Mouse (Mus musculus) heart, postnatal 25 days (tissue): ENCODE measurements around the gene Wdfy2. TPM values are rescaled to one million over a fixed set of nuclear protein-coding genes. Genes with fewer than 3 reads are reported as not detected.

Source experiments
- DNase-seq: peaks from one replicate; pipeline ENCODE4 v3.0.0; 2022; ENCODE audit warnings: low spot score
- intact Hi-C: fragments of 180-260 bp; cut with DNase I; formaldehyde crosslinking; loops from one replicate; pipeline ENCODE4 v1.15.1; 2025
- total RNA-seq, 2 experiments: library from RNA; stranded (reverse); gene quantifications; 2 replicates each; pipeline ENCODE4 v1.2.3; 2021

Wdfy2 gene
- total RNA-seq, 2 experiments from 2014 or later: 6.8 to 7.7 TPM

DNA sequence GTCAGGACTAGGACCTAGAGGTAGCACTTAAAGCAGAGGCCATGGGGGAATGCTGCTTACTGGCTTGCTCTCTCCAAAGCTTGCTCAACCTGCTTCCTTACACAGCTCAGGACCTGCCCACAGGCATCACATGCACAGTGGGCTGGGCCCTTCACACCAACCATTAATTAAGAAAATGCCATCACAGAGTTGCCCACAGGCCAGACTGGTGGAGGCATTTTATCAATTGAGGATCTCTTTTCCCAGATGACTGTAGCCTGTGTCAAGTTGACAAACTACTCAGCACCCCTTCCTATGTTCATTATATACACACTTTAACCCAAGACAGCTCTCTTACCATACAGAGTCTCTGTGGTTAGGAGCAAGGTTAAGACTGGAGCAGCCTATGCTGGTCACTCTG is 4.2 kb downstream of the Wdfy2 start:
- DNase-seq: no peak
- intact Hi-C loops: no loop called here

DNA sequence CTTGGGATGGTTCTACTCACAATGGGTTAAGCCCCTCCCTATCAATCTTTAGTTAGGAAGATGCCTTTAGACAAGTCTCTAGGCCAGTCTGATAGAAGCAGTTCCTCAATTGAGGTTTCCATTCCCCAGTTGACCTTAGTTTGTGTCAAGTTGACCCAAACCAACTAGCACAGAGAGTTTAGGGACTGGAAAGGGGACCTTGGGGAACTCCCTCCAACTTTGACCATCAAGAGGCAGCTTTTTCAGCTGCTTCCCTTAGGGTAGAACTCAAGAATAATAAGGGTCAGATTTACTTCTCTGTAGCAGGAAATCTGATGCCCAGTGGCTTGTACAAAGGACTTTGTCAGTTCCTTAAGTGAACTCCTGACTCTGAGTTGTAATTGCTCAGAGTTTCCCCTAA is 5.0 kb downstream of the Wdfy2 start:
- intact Hi-C loops: no loop called here
- DNase-seq: no peak

DNA sequence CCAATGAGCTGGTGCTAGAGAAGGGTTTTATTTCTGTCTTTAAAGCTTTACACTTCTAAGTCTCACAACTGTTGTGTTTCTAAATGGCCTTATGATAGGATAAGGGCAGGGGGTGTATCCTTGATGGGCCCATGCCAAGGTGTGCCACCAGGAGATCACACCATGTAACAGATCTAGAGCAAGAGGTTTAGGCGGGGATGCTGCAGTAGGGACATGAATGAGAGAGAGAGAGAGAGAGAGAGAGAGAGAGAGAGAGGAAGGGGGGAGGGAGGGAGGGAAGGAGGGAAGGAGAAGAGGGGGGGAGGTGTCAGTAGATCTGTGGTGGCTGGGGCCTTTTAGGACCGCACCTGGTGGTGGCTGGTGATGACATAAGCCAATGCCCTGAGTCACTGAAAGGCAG is 5.5 kb downstream of the Wdfy2 start:
- intact Hi-C loops: no loop called here
- no peak for DNase-seq

DNA sequence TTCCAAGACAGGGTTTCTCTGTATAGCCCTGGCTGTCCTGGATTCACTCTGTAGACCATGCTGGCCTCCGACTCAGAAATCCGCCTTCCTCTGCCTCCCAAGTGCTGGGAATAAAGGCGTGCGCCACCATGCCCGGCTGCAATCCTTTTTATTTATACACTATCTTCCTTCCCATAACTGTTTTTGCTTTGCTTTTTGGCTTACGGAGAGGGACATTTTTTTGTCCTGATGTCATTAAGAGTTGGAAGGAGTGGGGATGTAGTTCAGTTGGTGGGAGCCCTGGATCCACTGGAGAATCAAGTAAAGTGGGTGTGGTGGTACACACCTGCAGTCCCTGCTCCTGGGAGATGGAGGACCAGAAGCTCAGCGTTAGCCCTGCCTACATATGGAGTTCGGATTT is 6.7 kb downstream of the Wdfy2 start:
- no peak for DNase-seq
- intact Hi-C loops: no loop called here

DNA sequence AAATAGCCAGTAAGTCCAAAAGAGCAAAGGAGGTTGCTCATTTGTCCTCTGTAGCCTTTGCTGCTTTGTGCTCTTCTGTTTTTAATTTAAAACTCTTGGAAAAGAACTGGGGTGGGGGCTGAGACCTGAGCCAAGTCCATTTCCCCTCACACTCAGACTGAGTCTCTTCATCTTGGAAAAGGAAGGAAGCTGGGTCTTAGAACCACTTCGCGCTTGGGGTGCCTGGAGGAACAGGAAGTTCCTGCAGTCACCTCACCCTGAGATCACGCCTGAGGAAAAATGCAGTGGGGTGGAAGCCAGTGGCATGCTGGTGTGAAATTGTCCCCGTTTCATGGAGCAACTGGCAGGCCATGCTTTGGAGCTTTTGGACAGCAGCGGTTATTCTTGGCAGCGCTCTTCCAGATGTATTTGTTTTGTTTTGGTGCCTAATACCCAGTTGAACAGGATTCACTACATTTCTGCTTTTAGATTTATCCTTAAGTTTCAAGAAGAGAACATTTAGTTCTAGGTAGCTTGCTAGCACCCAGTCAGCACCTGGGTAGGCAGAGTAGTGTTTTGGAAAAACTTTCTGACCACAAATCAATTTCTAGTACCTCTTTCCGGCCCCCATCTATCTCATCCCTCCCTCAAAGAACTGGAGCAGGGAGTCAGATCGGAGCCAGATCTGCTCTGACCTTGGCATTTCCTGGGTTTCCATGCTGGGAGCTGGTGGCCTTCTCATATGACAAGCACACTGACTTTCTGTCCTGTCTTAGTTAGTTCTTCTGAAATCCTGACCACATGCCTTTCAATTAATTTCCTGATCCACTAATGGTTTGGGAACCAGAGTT is 7.7 kb downstream of the Wdfy2 start:
- DNase-seq: peak; percentile 42
- intact Hi-C loops: no loop called here

DNA sequence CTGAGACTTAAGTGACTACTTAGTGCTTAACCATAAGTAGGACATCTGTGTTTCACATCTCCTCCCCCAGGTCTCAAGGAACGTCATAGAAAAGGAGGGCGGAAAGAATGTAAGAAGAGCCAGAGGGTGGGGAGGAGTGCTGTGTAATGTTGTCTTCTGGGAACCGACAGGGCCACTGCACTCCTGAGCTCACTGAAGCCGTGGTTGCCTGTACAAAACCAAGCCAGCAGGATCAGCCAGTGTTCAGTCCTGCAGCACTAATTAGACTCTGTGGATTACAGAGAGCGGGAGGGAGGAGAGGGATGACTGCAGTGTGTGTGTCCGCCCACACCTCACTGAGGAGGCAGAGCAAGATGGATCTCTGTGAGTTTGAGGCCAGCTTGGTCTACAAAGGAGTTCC is 13.5 kb downstream of the Wdfy2 start:
- intact Hi-C loops: no loop called here

DNA sequence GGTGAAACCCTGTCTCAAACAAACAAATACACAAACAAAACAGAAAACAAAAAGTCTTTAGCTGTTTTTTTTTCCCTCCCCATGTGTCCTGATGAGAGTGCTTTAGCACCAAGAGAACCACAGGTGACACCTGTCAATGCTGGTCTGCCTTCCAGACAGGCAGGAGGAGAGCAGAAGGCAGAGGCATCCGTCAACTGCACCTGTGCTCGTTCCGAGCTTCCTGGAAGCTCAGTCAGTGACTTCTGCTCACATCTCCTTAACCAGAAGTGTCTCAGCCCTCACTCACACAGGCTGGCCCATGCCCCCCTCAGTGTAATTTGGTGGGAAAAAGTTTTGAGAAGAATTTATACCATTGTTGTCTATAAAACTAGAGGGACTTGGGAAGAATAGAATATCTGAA is 15.4 kb downstream of the Wdfy2 start:
- intact Hi-C loops: no loop called here

More for the DNA sequence above, 13.5 kb downstream of the Wdfy2 start:
- DNase-seq: no peak

DNA sequence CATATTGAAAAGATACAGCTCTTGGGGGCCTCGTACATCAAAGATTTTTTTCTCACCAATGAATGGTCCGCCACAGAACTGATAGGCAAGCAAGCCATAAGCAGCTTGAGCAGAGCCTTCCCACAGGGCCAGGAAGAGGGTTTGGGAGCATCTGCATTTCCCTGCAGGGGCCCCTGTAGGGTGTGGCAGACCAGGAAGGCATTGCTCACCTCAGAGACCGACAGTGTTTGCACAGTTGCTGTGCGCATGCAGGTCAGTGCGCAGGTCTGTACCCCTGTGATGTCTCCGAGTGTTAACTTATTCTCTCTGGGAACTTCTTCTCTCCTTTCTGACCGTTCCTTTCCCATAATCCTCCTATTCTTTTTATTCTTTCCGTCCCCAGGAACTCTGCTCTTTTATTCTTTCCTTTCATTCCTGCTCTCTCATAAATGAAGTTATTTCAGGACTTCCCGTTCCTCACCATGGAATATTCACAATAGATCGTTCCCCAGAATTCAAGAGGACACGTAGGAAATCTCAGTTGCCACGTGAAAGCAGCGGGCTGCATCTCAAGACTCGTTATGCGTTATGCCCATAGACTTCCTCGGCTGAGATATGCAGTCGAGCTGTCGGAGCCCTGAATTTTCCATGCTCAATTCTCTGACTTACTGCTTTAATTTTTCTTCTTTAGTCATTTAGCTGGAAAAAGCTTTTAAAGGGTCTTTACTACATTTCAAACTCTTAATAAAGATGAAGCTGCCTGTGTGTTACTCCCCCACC is 17.8 kb downstream of the Wdfy2 start:
- DNase-seq: no peak

More for the DNA sequence above, 15.4 kb downstream of the Wdfy2 start:
- DNase-seq: no peak

DNA sequence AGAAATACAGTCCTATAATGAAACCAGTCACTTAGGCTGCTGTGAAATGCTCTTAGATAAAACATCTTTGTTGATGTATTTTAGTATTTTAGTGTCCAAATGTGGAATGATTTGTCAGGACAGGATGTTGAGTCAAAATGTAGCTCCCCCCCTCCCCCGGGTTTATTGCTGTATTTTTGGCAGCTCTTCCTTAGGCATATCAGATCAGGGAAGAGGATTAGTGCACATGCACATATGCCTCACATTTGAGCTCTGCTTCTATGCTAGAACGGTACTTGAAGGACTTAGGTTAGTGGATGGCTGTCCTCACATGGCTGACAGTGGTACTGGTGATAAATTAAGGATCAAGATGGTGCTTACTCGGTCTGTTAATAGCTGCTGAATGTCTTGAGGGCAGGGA is 18.4 kb downstream of the Wdfy2 start:
- intact Hi-C loops: no loop called here

More for the DNA sequence above, 17.8 kb downstream of the Wdfy2 start:
- intact Hi-C loops: no loop called here

DNA sequence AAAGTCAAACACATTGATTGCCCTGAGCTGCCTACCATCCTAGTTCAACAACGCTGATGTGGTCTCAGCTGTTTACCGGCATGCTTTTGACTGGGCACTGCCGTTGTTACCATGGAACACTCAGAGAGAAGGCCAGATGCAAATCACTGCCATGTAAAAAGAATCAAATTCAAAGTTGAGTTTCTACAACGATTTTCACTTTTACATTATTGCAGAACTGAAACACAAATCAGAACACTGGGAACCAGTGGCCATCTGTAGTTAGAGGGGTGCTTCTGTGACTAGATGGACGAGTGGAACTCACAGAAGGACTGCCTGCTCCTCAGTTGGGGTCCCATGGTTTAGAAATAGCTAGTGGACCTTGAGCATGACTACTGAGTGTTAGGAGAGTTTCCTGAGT is 19.0 kb downstream of the Wdfy2 start:
- intact Hi-C loops: no loop called here
- DNase-seq: no peak

More for the DNA sequence above, 18.4 kb downstream of the Wdfy2 start:
- no peak for DNase-seq

DNA sequence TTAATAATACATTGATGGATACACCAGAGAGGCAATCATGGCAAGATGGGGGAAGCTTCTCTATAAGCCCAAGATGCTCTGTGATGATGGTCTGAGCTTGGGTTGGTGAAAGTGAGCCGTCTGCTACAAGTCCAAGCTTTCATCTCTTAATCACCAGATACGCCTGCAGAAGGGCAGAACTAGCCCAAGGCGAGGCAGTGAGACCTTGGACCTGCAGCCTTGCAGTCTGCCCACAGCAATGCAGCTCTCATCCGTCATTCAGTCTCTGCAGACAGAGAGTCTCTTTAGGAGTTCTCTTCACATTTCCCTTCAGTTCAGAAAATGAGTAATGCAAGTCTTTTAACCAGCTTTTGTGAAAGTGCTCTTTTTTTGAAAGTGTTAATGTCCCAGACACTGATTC is 20.4 kb downstream of the Wdfy2 start:
- intact Hi-C loops: no loop called here

DNA sequence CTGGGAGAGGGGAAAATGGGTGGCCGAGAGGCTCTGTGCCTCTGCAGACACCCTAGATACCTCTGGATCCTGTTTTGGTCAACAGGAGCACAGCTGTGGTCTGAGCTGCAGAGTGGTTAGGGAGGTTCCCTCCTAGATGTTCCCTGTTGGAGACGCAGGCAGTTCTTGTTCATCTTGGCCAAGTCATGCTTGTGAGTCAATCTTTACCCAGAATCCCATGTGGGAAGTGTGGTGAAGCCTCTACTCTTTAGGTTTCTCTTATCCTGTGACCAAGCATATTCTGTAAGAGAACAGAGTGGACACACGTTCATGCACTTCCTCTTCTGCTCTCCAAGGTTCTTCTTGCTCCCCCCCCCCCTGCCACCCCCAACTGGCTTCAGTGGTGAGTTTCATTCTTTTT is 20.8 kb downstream of the Wdfy2 start:
- intact Hi-C loops: no loop called here
- no peak for DNase-seq

More for the DNA sequence above, 20.4 kb downstream of the Wdfy2 start:
- no peak for DNase-seq

DNA sequence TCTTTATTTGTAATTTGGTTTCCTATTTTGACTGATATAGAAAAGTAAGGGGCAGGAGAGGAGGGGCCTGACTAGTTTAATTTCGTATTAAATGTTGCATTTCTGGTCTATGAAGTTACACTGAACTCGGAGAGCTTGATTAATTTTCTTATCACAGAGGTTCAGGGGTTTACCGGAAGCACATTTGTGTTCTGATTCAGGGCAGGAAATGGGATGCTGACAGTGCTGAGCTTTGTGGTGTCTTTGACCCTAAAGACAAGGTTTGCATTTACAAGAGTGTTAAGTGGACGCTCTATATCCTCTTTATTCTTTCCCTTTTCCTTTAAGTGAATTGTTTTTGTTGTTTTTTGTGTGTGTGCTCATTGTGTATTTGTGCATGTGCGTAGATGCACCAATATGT is 25.1 kb downstream of the Wdfy2 start:
- intact Hi-C loops: no loop called here
- no peak for DNase-seq

DNA sequence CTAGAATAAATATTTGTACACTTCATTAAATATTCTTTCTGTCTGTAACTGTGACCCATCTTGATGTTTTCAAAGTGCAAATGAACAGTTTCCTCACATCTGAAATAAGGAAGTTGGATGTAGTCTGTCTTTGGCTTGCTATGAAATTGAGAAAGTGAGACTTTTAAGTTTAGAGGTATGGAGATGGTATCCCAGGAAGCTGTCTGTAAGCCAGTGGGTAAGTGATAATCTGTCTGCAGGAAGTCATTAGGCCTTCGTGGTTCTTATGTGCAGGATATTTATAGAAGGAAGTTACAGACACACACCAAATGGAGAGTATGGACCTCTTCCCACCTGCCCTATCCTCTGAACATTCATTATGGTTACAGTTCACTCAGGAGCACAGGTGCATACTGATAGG is 26.8 kb downstream of the Wdfy2 start:
- intact Hi-C loops: no loop called here

DNA sequence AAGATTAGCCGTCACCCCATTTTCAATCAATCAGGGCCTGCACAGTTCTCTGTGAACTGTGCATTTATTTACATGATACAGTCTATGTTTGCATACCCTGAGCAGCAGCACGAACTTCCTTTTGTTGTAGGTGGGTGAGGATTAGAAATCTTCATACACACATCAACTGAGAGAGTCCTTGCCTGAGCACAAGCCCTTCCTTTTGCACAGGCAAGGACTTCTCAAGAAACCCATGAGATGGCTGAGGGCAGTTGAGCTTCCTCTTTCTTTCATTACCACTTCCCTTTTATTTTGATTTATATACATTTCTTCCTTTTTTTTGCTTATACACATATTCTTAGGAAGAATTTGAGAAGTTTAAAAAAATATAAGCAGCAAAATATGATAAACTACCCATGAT is 27.9 kb downstream of the Wdfy2 start:
- no peak for DNase-seq
- intact Hi-C loops: no loop called here

More for the DNA sequence above, 26.8 kb downstream of the Wdfy2 start:
- DNase-seq: no peak

DNA sequence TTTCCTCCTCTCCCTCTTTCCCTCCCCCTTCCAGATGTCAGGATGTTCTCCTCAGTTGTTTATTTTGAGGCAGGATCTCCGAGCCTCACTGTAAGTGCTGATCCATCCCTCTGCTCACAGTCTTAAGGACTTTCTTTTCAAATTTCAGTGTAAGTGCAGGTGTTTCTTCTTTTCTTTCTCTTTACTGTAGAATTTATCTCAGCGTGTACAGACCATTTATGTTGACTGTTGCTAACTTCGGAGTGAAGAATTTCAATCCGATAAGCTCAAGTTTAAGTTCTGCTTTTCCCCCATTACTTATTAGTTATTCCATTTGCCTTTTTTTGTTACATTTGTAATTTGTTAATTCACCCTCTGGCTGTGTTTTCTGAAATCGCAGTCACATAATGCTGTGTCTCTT is 29.6 kb downstream of the Wdfy2 start:
- intact Hi-C loops: no loop called here
- no peak for DNase-seq

DNA sequence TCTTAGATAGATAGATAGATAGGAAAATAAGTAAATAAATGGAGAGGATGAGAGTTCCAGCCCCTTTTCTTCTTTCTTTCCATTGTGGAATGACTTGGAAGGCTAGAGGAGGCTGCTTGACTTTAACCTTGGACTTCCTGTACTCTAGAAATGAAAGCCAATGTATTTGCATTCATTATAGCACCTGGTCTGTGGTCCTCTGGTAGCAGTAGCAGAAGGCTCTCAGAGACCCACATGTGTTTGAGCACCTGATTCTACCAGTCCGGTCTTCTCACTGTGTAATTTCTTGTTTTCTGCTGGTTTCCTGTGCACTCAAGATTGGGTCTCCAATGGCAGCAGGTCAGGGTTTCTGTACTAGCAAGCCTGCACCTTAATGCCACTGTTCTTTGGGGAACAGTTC is 30.1 kb downstream of the Wdfy2 start:
- no peak for DNase-seq
- intact Hi-C loops: no loop called here

DNA sequence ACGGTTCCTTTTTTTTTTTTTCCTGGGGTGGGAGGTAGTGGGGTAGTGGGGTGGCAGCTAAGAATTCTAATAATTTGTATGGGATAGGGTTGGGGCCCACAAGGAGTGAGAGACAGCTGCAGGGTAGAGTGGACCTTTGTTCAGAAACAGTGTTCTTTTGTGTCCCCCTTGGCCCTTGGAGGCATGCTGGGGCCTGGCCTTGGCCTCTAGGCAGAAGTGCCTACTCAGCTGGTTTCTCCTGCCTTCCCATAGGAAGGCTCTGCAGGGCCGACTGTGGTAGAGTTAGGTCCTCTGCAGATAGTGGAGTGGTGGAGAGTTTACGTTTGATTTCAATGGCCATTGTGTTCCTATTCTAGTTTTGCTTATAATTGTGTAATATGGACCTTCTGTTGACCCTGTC is 30.8 kb downstream of the Wdfy2 start:
- no peak for DNase-seq
- intact Hi-C loops: no loop called here

DNA sequence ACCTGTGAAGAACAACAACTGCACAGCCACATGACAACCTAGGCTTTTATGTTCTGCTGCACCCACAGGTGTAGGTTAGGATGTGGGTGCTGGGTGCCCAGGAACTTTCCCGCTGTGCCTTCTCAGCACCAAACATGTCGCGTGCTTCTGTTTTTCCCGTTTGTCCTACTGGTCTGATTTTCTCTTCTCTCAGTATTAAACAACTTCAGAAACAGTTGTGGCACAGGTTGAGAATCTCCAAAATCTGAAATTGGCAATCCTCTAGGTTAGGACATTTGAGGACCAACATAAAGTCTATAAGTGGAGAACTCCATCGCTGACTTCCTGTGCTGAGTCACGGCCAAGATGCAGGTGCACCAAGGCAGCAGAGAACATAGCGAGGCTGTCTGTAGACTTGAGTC is 32.8 kb downstream of the Wdfy2 start:
- intact Hi-C loops: no loop called here
- no peak for DNase-seq

DNA sequence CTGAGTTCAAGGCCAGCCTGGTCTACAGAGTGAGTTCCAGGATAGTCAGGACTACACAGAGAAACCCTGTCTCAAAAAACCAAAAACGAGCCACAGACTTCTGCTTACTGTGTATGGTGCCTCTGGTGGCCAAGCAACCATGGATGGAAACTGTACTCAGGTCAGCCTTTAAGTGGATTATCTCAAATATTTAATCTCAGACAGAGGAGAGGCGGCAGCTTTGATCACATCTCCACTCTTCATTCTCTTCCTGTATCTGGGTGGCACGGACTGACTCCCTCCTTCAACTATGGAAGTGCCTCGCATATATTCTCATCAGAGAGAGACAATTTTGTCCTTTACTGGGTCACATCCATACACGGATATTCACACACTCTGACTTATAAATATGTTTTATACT is 34.0 kb downstream of the Wdfy2 start:
- intact Hi-C loops: no loop called here
- DNase-seq: no peak

DNA sequence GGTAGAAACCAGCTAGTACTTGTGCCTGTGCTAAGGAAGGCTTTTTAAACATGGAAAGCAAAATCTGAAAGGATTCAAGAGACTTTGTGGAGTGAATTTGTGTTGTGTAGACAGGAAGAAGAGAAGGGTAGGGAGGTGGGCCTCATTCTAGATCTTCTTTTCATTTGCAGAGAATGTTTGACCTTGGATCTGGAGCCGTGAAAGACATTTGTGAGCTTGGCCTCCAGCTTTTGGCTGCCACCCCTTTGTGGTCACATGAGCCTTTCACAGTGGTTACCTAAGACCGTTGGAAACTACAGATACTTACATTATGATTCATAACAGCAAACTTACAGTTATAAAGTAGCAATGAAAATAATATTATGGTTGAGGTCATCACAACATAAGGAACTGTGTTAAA is 34.5 kb downstream of the Wdfy2 start:
- intact Hi-C loops: no loop called here
- no peak for DNase-seq
